Mouse (Mus musculus): Measurements from ENCODE around the gene Frmd4b.

- TF ChIP-seq CHD2 (IDR thresholded peaks at IDR 0.05; ENCODE audit: low read depth, low read length) = no peak
- no peak for TF ChIP-seq ZNF384 (IDR thresholded peaks at IDR 0.05; ENCODE audit: low read depth, low read length)
- no peak for TF ChIP-seq HCFC1 (IDR thresholded peaks at IDR 0.05; ENCODE audit: borderline replicate concordance, insufficient read depth, low read length)
These were observed 34.6 kb downstream of the Frmd4b start for GRCm38 (mm10) chr6:97582748-97583147.
